In the genomic region with DNA sequence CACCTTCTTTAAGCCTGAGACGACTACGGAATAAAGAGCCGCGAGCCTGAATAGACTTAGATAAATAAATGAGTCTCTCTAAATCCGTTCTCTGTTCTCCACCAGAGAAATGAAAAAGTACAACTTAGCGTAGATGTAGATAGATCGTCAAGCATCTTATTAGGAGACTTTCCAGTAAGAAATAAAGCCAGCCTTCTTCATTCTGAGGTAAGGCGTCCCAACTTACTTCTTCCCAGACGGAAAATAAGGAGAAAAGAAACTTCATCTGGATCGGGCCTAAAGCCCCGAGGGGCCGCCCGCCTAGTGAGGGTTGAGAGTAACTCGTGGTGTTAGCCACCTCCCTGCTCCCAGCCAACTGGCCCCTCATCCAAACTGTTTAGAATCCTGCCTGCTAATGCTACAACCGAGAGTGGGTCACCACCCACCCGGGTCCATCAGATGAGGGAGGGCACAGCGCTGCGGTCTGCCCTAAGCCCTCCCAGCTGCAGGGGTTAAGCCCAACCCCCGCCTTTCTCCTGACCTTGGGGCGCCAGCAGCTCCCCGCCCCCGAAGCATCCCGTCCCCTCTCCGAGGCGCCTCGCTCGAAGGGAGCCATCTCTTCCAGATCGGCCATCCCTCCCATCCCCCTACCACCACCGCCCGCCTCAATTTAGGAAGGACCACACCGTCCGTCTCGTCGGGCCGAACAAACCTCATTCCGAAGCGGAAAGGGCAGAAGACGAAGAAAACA, we compare ENCODE assay signal across 1 mouse cellular context.
TF ChIP-seq lines count a peak whose summit lies in the region.

No protein-coding gene starts in this region.

TF ChIP-seq in C2C12, 6 proteins besides CTCF, POLR2A, EP300 and RAD21 (continued from another document):
- TF ChIP-seq MYOD1 (IDR thresholded peaks at IDR 0.05; ENCODE audit: control insufficient read depth, insufficient read length, low read depth): no peak
